Mouse (Mus musculus) bone marrow, adult 2 months (tissue): ENCODE data around the gene Map2k6. TPM values are rescaled to one million over a fixed set of nuclear protein-coding genes. Genes with fewer than 3 reads are reported as not detected.
"Not testable (repeated sequence)": the region's sequence is repeated elsewhere in the genome, so short reads cannot be mapped to it uniquely, and the experiment has no call there.

Source experiments
- H3K27ac ChIP-seq: fragments of 200-500 bp; 2 replicates; pipeline ENCODE4 v1.5.1; 2012; ENCODE audit warnings: low read depth, mild to moderate bottlenecking, control low read depth, inconsistent platforms, low read length; ENCODE audit not compliant: control insufficient read depth, poor library complexity, insufficient read depth
- H3K4me1 ChIP-seq: fragments of 200-500 bp; 2 replicates; pipeline ENCODE4 v1.6.1; 2011; ENCODE audit warnings: low read length; ENCODE audit not compliant: control insufficient read depth, insufficient read depth
- H3K4me3 ChIP-seq: fragments of 200-500 bp; replicated peaks from 2 replicates; pipeline ENCODE3; 2011; ENCODE audit warnings: mild to moderate bottlenecking, low read depth, low read length, control low read depth; ENCODE audit not compliant: control insufficient read depth
- CTCF ChIP-seq: fragments of 200-500 bp; IDR thresholded peaks from 2 replicates; pipeline ENCODE4 v1.5.1; 2011; ENCODE audit warnings: low read length, control low read depth; ENCODE audit not compliant: control insufficient read depth, insufficient read depth
- POLR2A ChIP-seq: fragments of 200-500 bp; IDR thresholded peaks from 2 replicates; pipeline ENCODE4 v1.6.1; 2011; ENCODE audit warnings: low read depth, mild to moderate bottlenecking, control low read depth, low read length, borderline replicate concordance; ENCODE audit not compliant: control insufficient read depth
- WGBS: fragments of 180-500 bp; shearing (Covaris S2); methylation state at CpG from one replicate; pipeline ENCODE4 v1.1.7; 2018; 5-methylcytosine and 5-hydroxymethylcytosine counted together
- polyA plus RNA-seq: library from polyadenylated mRNA; stranded (reverse); fragments of >200 nt; gene quantifications from 2 replicates; pipeline ENCODE4 v1.2.4, GENCODE M21; 2011; ENCODE audit warnings: low replicate concordance; ENCODE audit not compliant: missing spikeins, insufficient read depth, insufficient read length

The Map2k6 gene
- polyA plus RNA-seq = 3.3 and 6.0 TPM in 2 replicates

- H3K27ac ChIP-seq = no peak within 1 kb of the TSS
- H3K4me3 ChIP-seq = peak within 1 kb of the TSS; percentile 92
- WGBS = 10% methylated on average over 20 of the region's 20 CpGs
Measured at GRCm38 (mm10) chr11:110398553-110399239, at the start of gene Map2k6. TSS of gene Map2k6 (plus strand) at chr11:110399122.

DNA sequence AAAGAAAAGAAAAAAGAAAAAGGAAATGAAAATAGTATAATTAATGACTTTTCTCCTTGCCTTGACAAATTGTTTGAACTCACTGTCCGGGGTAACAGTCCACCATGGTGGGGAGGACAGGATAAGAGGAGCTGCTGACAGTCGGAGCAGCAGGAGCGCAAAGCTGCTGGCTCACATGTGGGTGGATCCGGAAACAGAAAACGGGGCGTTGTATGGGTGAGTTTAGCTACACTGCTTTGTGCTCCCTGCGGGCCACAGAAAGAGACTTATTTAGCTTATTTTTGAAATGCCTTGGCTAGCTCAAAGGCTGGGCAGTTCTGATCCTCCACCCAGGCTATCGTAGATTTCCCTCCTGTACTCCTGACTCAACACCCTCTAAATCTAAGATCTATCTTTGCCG, 44.7 kb upstream of the Map2k6 start:
- 82% methylated on average over 9 of the region's 9 CpGs for WGBS
- TF ChIP-seq POLR2A = no peak
- TF ChIP-seq CTCF = no peak
- Histone ChIP-seq H3K4me3 (no peak overlapping the region), H3K4me1 (no peaks in the 10 kb centered on the region), H3K27ac (no peak overlapping the region)

More at GRCm38 (mm10) chr11:110398553-110399239, at the start of gene Map2k6:
- H3K4me1 ChIP-seq = no peaks in the 10 kb centered on the region; the same call in 1 of the 2 replicates
- TF ChIP-seq POLR2A (no peak), CTCF (no peak)

DNA sequence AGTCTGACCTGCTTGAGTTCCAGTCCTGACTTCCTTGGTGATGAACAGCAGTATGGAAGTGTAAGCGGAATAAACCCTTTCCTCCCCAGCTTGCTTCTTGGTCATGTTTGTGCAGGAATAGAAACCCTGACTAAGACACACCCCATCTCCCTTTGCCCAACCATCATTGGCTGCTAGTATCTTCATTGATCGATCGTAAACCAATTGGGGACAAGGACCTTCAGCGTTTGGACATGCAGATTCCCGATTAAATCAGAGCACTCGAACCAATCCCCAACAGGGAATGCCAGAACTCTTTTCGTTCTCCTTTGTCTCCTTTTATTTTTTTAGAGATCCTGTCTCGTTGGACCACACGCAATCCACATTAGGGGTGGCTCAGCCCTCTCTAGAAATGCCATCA, 43.8 kb upstream of the Map2k6 start:
- not testable (repeated sequence) for H3K27ac ChIP-seq, H3K4me1 ChIP-seq, H3K4me3 ChIP-seq
- WGBS = 82% methylated on average over 9 of the region's 9 CpGs

DNA sequence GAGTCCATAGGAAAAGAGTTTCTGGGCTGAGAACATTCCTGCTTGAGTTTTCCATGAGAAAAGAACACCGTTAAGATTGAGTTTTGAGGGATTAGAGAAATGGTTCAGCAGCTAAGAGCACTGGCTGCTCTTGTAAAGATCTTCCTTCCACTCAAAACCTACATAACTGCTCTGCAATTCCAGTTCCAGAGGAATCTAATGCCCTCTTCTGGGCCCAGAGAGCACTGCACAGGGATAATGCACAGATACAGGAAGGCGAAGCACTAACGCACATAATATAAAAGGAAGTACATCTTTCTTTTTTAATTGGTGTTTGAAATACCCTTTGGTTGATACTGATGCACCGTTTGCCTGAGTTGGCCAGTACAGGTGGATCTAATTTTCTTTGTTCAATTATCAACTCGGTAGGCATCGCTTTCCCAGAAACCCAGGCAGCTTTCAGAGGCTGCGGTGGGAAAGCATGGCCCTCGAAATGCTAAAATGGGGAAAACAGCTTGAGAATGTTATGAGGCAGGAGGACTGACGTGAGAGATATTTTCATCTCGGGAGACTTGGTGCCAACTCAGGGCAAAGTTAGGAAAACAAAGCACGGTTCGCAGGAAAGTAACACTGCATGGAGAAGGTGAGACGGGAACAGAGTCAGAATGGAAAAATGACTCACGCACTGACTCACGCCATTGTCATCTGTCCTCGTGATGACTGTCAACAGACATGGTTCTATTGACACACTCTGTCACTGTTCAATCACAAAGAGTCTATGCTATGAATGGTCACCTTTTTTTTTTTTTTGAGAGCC, 41.0 kb upstream of the Map2k6 start:
- Histone ChIP-seq H3K4me1 (no peaks in the 10 kb centered on the region), H3K27ac (no peak overlapping the region), H3K4me3 (no peak overlapping the region)
- WGBS = 58% methylated on average over 16 of the region's 16 CpGs
- no peak for TF ChIP-seq CTCF
- no peak for TF ChIP-seq POLR2A

DNA sequence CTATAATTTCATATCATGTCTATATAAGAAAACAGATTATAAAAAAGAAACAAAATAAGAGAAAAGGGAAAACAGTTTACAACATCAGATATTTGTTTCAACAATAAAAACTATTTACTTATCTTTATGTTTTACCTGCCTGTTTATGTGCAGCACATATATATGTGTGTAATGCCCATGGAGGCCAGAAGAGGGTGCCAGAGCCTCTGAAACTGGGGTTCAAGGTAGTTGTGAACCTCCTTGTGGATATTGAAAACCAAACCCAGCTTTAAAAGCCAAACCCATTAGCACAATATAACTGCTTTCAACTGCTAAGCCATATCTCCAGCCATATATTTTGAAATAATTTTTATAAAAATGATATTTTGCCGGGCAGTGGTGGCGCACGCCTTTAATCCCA, 33.9 kb upstream of the Map2k6 start:
- Histone ChIP-seq H3K4me1 (no peaks in the 10 kb centered on the region; the same call in 1 of the 2 replicates), H3K4me3 (no peak overlapping the region), H3K27ac (no peak overlapping the region)
- TF ChIP-seq POLR2A (no peak), CTCF (peak; percentile 49; the same call in 1 of the 2 replicates)
- WGBS = 78% methylated on average over 3 of the region's 3 CpGs

GRCm38 (mm10) chr11:110366902-110367301, 32.0 kb upstream of the Map2k6 start:
- Histone ChIP-seq H3K4me3 (no peak overlapping the region), H3K4me1 (no peaks in the 10 kb centered on the region; the same call in 1 of the 2 replicates), H3K27ac (no peak overlapping the region)
- no peak for TF ChIP-seq CTCF
- TF ChIP-seq POLR2A = no peak
- WGBS = 72% methylated on average over 3 of the region's 3 CpGs

DNA sequence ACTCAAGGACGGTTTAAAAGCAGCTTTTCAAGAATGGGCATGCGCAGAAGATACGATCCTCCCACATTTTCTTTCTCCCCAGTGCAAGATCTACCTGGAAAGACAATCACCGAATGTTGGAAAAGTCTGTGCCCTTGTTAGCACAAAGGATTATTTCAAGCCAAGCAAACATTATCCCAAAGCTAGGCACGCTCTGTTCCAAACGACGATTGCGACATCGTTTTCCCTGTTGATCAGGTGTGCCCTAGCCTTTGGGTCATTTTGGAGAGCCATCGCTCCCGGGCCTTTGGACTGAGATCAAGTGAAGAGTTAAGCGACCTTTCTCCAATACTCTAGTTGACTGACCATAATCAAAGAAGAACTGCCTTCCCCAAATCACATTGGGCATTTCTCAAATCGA, 31.3 kb upstream of the Map2k6 start:
- Histone ChIP-seq H3K4me1 (no peaks in the 10 kb centered on the region; the same call in 1 of the 2 replicates), H3K4me3 (no peak overlapping the region), H3K27ac (no peak overlapping the region)
- no peak for TF ChIP-seq CTCF
- no peak for TF ChIP-seq POLR2A
- WGBS = 88% methylated on average over 13 of the region's 13 CpGs

- TF ChIP-seq CTCF (no peak), POLR2A (no peak)
- no peaks in the 10 kb centered on the region; the same call in 1 of the 2 replicates for H3K4me1 ChIP-seq
- no peak overlapping the region for H3K27ac ChIP-seq
- no peak overlapping the region for H3K4me3 ChIP-seq
- WGBS = 26% methylated on average over 15 of the region's 15 CpGs
Measured at GRCm38 (mm10) chr11:110369312-110370019, 29.5 kb upstream of the Map2k6 start.
